Mouse (Mus musculus) heart, postnatal 36 days (tissue): ENCODE measurements around the gene Snai3. TPM values are rescaled to one million over a fixed set of nuclear protein-coding genes. Genes with fewer than 3 reads are reported as not detected.
A peak's percentile ranks its signal among the peaks of the same experiment; 100 is the strongest.

Experiments used
- DNase-seq, 2 experiments: peaks; one replicate each; pipeline ENCODE4 v3.0.0; 2021 to 2022
- intact Hi-C: fragments of 180-260 bp; cut with DNase I; formaldehyde crosslinking; loops from one replicate; pipeline ENCODE4 v1.15.1; 2025
- total RNA-seq, 2 experiments: library from RNA; stranded (reverse); gene quantifications; 2 replicates each; pipeline ENCODE4 v1.2.3; 2021

Gene Snai3
- total RNA-seq, 2 experiments from 2014 or later, result 2.2 to 5.0 TPM

GRCm38 (mm10) chr8:122461473-122462148 lies 1.1 kb upstream of the Snai3 start:
- no peak for DNase-seq
- intact Hi-C loops, result no loop called here

GRCm38 (mm10) chr8:122459990-122460389 lies 543 bp downstream of the Snai3 start:
- no peak for DNase-seq
- intact Hi-C loops, result no loop called here

- intact Hi-C loops, result no loop called here
- DNase-seq, result no peak
Observed at GRCm38 (mm10) chr8:122459218-122459900, 1.2 kb downstream of the Snai3 start.

- DNase-seq, result no peak
- intact Hi-C loops, result no loop called here
Observed at GRCm38 (mm10) chr8:122457171-122457570, 3.4 kb downstream of the Snai3 start.

- DNase-seq, result no peak
- intact Hi-C loops, result no loop called here
Observed at GRCm38 (mm10) chr8:122454409-122454808, 6.1 kb downstream of the Snai3 start.

GRCm38 (mm10) chr8:122452154-122452553 lies 8.4 kb downstream of the Snai3 start:
- intact Hi-C loops, result no loop called here
- peak in 1 of 2 experiments; percentile 38 for DNase-seq

DNA sequence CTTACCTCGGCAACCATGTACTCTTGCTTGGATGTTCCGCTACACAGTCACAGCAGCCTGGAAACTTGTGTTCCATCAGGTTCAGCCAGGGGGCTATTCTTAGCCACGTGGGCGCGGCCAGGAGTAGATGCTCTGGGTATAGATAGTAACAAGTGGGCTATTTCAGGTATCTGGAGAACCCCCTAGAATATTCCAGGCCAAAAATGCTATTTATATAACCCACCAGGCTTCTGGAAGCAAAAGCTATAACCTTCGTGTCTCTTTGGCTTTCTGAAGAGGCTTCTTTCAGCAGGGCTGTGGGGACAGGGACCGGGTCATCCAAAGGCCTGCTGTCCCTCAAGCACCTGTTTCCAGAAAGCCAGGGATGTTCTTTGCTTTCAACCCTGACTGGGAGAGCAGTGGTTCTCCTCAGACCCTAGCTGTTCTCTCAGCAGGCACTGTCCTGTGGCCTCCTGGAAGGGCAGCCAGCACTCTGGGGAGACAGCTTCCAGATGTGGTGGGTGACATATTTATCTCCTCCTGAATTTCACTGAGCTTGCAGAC lies 9.3 kb downstream of the Snai3 start:
- intact Hi-C loops, result no loop called here
- DNase-seq, result peak in 1 of 2 experiments; percentile 55

- DNase-seq, result no peak
- intact Hi-C loops, result loop anchor here (1.0 kb wide), 1 partner anchor 30 kb away; no protein-coding TSS in a partner anchor
Observed at GRCm38 (mm10) chr8:122445203-122445602, 15.3 kb downstream of the Snai3 start.

- intact Hi-C loops, result loop anchor here (5.0 kb wide), 1 partner anchor 167 kb away; no protein-coding TSS in a partner anchor
Observed at GRCm38 (mm10) chr8:122444058-122444748, 16.3 kb downstream of the Snai3 start.

DNA sequence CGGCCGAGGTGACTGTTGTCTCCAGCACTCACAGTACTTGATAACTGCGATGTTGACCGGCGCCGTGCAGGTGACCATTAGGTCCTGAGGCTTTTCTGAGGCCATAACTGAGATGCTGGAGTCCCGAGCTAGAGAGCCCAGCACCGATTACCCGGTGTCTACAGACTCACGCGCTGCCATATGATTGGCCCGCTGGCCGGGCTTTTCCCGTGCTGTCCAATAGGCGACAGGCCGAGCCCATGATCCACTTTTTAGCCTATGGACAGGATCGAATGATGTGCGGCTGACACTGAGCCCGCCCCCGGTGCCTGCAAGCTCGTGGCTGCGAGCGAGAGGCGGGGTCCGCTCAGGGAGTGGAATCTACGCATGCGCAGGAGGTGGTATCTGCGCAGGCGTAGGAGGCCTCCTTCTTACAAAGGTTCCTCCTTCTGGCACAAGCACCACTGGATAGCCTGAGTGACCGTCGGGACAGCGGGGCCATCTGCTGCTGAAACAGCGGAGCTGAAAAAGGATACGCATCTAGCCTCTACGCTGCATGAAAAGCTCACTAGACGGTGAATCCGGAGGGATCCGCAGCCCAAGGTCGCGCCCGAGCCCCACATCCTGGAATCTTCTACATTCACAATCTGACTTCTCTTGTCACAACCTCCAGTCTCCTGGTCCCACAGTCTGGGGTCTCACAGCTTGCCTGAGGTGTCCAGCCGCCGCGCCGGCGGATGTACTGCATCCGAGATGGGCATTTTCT lies 17.1 kb downstream of the Snai3 start, which contains the start of gene Mvd:
Gene Mvd, minus strand, starts transcription at position 161 of the 745 bp plus-strand sequence.
- intact Hi-C loops, result loop anchor here (5.0 kb wide), 1 partner anchor 166 kb away; no protein-coding TSS in a partner anchor
- peak; percentile 96 to 97 for DNase-seq

More at GRCm38 (mm10) chr8:122444058-122444748, 16.3 kb downstream of the Snai3 start:
- peak; percentile 85 to 86 for DNase-seq

- intact Hi-C loops, result loop anchor here (5.0 kb wide), 1 partner anchor 165 kb away; no protein-coding TSS in a partner anchor
- DNase-seq, result no peak
Observed at GRCm38 (mm10) chr8:122442781-122443180, 17.8 kb downstream of the Snai3 start.

- intact Hi-C loops, result loop anchor here (5.0 kb wide), 1 partner anchor 165 kb away; no protein-coding TSS in a partner anchor
- DNase-seq, result no peak
Observed at GRCm38 (mm10) chr8:122442356-122442755, 18.2 kb downstream of the Snai3 start.

- DNase-seq, result no peak
- intact Hi-C loops, result loop anchor here (5.0 kb wide), 1 partner anchor 164 kb away; no protein-coding TSS in a partner anchor
Observed at GRCm38 (mm10) chr8:122441326-122441725, 19.2 kb downstream of the Snai3 start.

DNA sequence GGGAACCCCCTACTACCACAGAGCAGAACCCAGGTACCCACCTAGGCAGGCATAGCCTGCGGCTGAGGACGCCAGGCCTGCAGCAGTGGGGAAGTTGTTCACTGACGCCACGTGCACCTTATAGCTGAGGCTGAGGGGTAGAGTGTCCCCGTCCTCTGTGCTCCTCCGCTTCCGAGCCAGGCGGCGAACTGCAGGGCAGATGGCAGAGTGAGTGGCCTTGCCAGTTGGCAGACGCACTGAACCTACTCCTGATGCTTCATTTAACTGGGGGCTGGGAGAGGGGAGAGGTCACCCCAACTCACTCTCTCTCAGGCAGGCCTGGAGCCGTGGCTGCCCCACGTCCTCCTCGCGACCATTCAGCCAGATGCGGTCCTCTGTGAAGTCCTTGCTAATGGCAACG lies 21.2 kb downstream of the Snai3 start:
- no peak for DNase-seq
- intact Hi-C loops, result no loop called here

- DNase-seq, result no peak
- intact Hi-C loops, result loop anchor here (2.0 kb wide), 1 partner anchor 57 kb away; no protein-coding TSS in a partner anchor
Observed at GRCm38 (mm10) chr8:122437708-122438331, 22.7 kb downstream of the Snai3 start.

DNA sequence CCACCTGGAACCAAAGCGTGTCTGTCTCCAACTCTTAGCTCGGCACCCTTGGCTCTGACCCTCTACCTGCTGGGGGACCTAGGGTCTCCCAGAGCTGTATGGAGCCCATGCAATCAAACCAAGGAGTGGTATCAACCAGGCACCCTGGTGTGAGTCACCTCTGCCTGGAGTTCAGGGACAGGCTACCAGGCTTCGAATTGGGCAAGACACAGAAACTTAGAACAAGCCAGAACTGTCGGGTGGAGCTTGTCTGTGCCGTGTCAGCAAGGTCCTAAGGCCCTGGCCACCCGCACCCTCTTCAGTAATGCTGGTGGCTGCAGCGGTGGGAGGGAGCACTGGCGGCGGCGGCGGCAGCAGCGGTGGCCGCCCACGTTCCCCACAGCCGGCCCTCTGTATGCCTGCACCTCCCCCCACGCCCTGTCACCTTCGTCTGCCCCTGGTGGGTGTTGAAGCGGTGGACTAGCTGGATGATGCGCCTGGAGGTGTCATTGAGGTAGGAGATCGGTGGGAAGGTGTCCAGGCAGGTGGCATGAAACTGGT lies 23.9 kb downstream of the Snai3 start:
- no peak for DNase-seq
- intact Hi-C loops, result loop anchor here (2.0 kb wide), 1 partner anchor 56 kb away; no protein-coding TSS in a partner anchor

DNA sequence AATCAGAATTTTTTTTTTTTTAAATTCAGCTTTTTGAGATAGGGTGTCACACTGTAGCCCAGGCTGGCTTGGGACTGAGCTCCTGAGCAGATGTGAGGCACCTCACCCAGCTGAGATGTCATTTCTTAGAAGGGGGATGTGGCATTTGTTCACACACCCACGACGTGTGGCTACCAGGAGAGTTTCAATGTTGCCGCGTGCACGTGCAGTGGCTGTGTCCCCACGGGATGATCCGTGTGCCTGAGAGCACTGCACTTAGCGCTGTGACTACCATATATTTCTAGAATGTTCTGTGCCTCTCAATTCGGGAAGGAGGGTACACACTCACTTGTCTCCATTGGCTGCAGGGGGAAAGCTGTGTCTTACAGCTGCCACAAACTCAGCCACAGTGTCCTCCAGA lies 24.4 kb downstream of the Snai3 start:
- intact Hi-C loops, result loop anchor here (2.0 kb wide), 1 partner anchor 55 kb away; no protein-coding TSS in a partner anchor
- no peak for DNase-seq

DNA sequence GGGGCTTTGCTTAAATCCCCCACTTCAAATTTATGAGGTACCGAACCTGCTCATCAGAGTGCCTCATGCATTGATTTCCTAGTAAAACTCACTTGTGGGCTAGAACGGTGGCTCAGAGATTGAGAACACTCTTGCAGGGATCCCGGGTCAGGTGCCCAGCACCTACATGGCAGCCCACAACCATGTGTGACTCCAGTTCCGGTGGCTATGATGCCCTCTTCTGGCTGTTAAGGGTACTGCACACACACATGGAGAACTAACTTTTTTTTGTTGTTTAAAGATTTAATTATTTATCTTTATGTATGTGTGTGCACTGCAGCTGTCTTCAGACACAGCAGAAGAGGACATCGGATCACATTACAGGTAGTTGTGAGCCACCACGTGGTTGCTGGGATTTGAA lies 25.2 kb downstream of the Snai3 start:
- intact Hi-C loops, result no loop called here
- DNase-seq, result no peak

DNA sequence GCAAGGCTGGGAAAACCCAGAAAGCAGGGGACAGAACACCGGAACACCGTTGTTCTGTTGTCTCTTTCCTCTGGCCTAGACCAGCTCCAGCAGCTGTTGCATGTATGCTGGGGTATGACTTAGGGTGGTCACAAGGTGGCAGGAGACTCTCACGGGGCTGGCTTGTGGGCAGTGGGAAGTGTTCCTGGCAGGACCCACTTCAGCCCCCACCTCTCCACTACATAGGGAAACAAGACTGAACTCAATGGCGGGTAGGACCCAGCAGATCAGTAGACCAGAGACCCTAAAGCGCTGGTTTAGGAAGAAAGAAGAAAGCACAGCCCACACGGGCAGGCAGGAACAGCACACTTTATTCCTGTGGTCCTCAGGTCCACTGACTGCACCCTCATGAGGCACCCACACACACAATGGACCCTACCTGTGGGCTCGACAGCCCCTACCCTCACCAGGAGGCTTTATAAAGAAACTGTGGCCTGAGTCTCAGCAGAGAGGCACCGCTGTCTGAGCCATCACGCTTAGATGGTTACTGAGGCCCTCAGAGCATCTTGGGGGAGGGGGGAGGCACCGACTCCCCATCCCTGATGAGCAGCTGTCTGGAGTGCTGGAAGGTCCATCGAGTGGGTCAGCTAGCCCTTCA lies 27.1 kb downstream of the Snai3 start:
- intact Hi-C loops, result no loop called here
- no peak for DNase-seq
